Mouse (Mus musculus) ES-Bruce4 (cell line): ENCODE results near the gene Gpatch2. TPM values are rescaled to one million over a fixed set of nuclear protein-coding genes. Genes with fewer than 3 reads are reported as not detected.

Experiments used
- H3K27ac ChIP-seq: 2 replicates; pipeline ENCODE4 v1.5.1; 2012; ENCODE audit warnings: low read length, inconsistent platforms; ENCODE audit not compliant: insufficient read depth
- H3K27me3 ChIP-seq: 2 replicates; pipeline ENCODE4 v1.6.1; 2012; ENCODE audit warnings: mild to moderate bottlenecking, low read length, inconsistent platforms; ENCODE audit not compliant: control insufficient read depth, poor library complexity, insufficient read depth, severe bottlenecking
- H3K36me3 ChIP-seq: 2 replicates; pipeline ENCODE4 v1.6.1; 2012; ENCODE audit warnings: inconsistent platforms, mild to moderate bottlenecking, low read length, moderate library complexity; ENCODE audit not compliant: control insufficient read depth, poor library complexity, insufficient read depth, severe bottlenecking
- H3K4me1 ChIP-seq: one replicate; pipeline ENCODE4 v1.8.1; 2011; ENCODE audit warnings: low read length; ENCODE audit not compliant: control insufficient read depth, insufficient read depth
- H3K4me3 ChIP-seq: 2 replicates; pipeline ENCODE4 v1.5.1; 2011; ENCODE audit warnings: low read depth, mild to moderate bottlenecking, low read length
- H3K9ac ChIP-seq: 2 replicates; pipeline ENCODE4 v1.6.1; 2012; ENCODE audit warnings: low read depth, mild to moderate bottlenecking, inconsistent platforms; ENCODE audit not compliant: poor library complexity, severe bottlenecking
- H3K9me3 ChIP-seq: replicated peaks from 2 replicates; pipeline ENCODE4 v1.6.1; 2012; ENCODE audit warnings: mild to moderate bottlenecking, low read length, inconsistent platforms; ENCODE audit not compliant: control insufficient read depth, poor library complexity, insufficient read depth, severe bottlenecking
- CTCF ChIP-seq: IDR thresholded peaks from one replicate; pipeline ENCODE4 v1.8.1; 2011; ENCODE audit warnings: low read depth, low read length
- EP300 ChIP-seq: IDR thresholded peaks from 2 replicates; pipeline ENCODE4 v1.6.1; 2011; ENCODE audit warnings: low read depth, low read length; ENCODE audit not compliant: insufficient read depth
- POLR2A ChIP-seq: IDR thresholded peaks from one replicate; pipeline ENCODE4 v1.8.1; 2011; ENCODE audit warnings: low read length; ENCODE audit not compliant: insufficient read depth
- polyA plus RNA-seq: library from polyadenylated mRNA; stranded (reverse); fragments of >200 nt; gene quantifications from 2 replicates; pipeline ENCODE4 v1.2.4, GENCODE M21; 2011; ENCODE audit warnings: low read depth; ENCODE audit not compliant: missing spikeins, insufficient read depth, insufficient read length

The Gpatch2 gene
- polyA plus RNA-seq, 1 experiment, result 27.0 TPM

- Histone ChIP-seq H3K27me3 (no peaks in the 10 kb centered on the region), H3K4me1 (no peaks in the 10 kb centered on the region), H3K27ac (no peak overlapping the region), H3K9me3 (no peaks in the 10 kb centered on the region), H3K9ac (no peak overlapping the region), H3K36me3 (no peaks in the 10 kb centered on the region), H3K4me3 (no peak overlapping the region)
- no peak for TF ChIP-seq EP300
- no peak for TF ChIP-seq POLR2A
- TF ChIP-seq CTCF, result no peak
Observed at GRCm38 (mm10) chr1:187293233-187293632, 77.9 kb downstream of the Gpatch2 start.

- no peaks in the 10 kb centered on the region for H3K9me3 ChIP-seq
- no peak overlapping the region for H3K4me3 ChIP-seq
- H3K4me1 ChIP-seq, result no peaks in the 10 kb centered on the region
- no peak overlapping the region for H3K9ac ChIP-seq
- TF ChIP-seq EP300 (no peak), CTCF (no peak), POLR2A (no peak)
- no peaks in the 10 kb centered on the region for H3K36me3 ChIP-seq
- no peak overlapping the region for H3K27ac ChIP-seq
- no peaks in the 10 kb centered on the region for H3K27me3 ChIP-seq
Observed at GRCm38 (mm10) chr1:187294522-187294921, 79.2 kb downstream of the Gpatch2 start.

- no peak for TF ChIP-seq CTCF
- no peak for TF ChIP-seq EP300
- TF ChIP-seq POLR2A, result no peak
- H3K27ac ChIP-seq, result no peak overlapping the region
- H3K4me3 ChIP-seq, result no peak overlapping the region
- no peaks in the 10 kb centered on the region for H3K36me3 ChIP-seq
- no peaks in the 10 kb centered on the region for H3K9me3 ChIP-seq
- no peak overlapping the region for H3K9ac ChIP-seq
- H3K27me3 ChIP-seq, result no peaks in the 10 kb centered on the region
- no peaks in the 10 kb centered on the region for H3K4me1 ChIP-seq
Observed at GRCm38 (mm10) chr1:187295038-187295559, 79.8 kb downstream of the Gpatch2 start.

GRCm38 (mm10) chr1:187295711-187296110, 80.4 kb downstream of the Gpatch2 start:
- no peaks in the 10 kb centered on the region for H3K36me3 ChIP-seq
- no peak for TF ChIP-seq CTCF
- TF ChIP-seq EP300, result no peak
- TF ChIP-seq POLR2A, result no peak
- H3K4me3 ChIP-seq, result no peak overlapping the region
- no peaks in the 10 kb centered on the region for H3K4me1 ChIP-seq
- no peak overlapping the region for H3K9ac ChIP-seq
- no peaks in the 10 kb centered on the region for H3K27me3 ChIP-seq
- no peak overlapping the region for H3K27ac ChIP-seq
- H3K9me3 ChIP-seq, result no peaks in the 10 kb centered on the region

- Histone ChIP-seq H3K9me3 (no peaks in the 10 kb centered on the region), H3K4me1 (no peaks in the 10 kb centered on the region), H3K9ac (no peak overlapping the region), H3K4me3 (no peak overlapping the region), H3K36me3 (0 out of 2 replicates have a peak, but pooled peaks cover under 1% of the 10 kb centered on the region), H3K27ac (no peak overlapping the region), H3K27me3 (no peaks in the 10 kb centered on the region)
- no peak for TF ChIP-seq EP300
- TF ChIP-seq CTCF, result no peak
- TF ChIP-seq POLR2A, result no peak
Observed at GRCm38 (mm10) chr1:187299236-187299635, 83.9 kb downstream of the Gpatch2 start.

GRCm38 (mm10) chr1:187300626-187301025, 85.3 kb downstream of the Gpatch2 start:
- Histone ChIP-seq H3K27ac (no peak overlapping the region), H3K9me3 (no peaks in the 10 kb centered on the region), H3K9ac (no peak overlapping the region)

More at GRCm38 (mm10) chr1:187300626-187301025, 85.3 kb downstream of the Gpatch2 start:
- TF ChIP-seq CTCF, result no peak
- no peak for TF ChIP-seq EP300
- no peak for TF ChIP-seq POLR2A
- Histone ChIP-seq H3K27me3 (no peaks in the 10 kb centered on the region), H3K4me1 (no peaks in the 10 kb centered on the region), H3K36me3 (0 out of 2 replicates have a peak, but pooled peaks cover 3% of the 10 kb centered on the region), H3K4me3 (no peak overlapping the region)
